Mouse (Mus musculus) liver, adult 10 weeks (tissue): ENCODE measurements around the gene Cul1. TPM values are rescaled to one million over a fixed set of nuclear protein-coding genes. Genes with fewer than 3 reads are reported as not detected.

ENCODE experiments used
- polyA plus RNA-seq: library from polyadenylated mRNA; stranded (reverse); fragments of 350-450 nt; fragmentation: Illumina TruSeq; extraction: RNeasy Lipid Tissue Mini Kit (QIAGEN cat#74804); gene quantifications from one replicate; pipeline ENCODE4 v1.2.3, GENCODE M21; 2014; ENCODE audit warnings: low read depth, low replicate concordance

Gene Cul1
- polyA plus RNA-seq: 89.4 TPM

GRCm38 (mm10) chr6:47453098-47453497 is at the start of gene Cul1:
Cul1 (plus strand) TSS chr6:47453398.

Other genes starting within 250 kb of the Cul1 start
- gene Ezh2, start 141.9 kb downstream of the Cul1 start, polyA plus RNA-seq: 8.3 TPM